Mouse (Mus musculus) CD4-positive, CD25-positive, alpha-beta regulatory T cell, adult 4 months (primary cell): ENCODE results near the gene Bpifb2. TPM values are rescaled to one million over a fixed set of nuclear protein-coding genes. Genes with fewer than 3 reads are reported as not detected.
"Not testable (repeated sequence)": the region's sequence is repeated elsewhere in the genome, so short reads cannot be mapped to it uniquely, and the experiment has no call there.

ENCODE experiments used
- ATAC-seq: one replicate; pipeline ENCODE4 v1.8.0; 2017
- polyA plus RNA-seq, 2 experiments: library from polyadenylated mRNA; unstranded; fragments of 100-300 nt; shearing (Covaris generic); gene quantifications; one replicate each; pipeline ENCODE4 v1.2.1; 2017

Bpifb2 gene
- not detected for polyA plus RNA-seq

GRCm38 (mm10) chr2:153874745-153875144, at the start of gene Bpifb2:
Bpifb2 (plus strand) TSS chr2:153875045.
- no peak for ATAC-seq

GRCm38 (mm10) chr2:153825900-153826299, 48.9 kb upstream of the Bpifb2 start:
- not testable (repeated sequence) for ATAC-seq

- ATAC-seq, result no peak
These were observed 47.5 kb upstream of the Bpifb2 start for GRCm38 (mm10) chr2:153827171-153827830.

GRCm38 (mm10) chr2:153828704-153829103, 46.1 kb upstream of the Bpifb2 start:
- ATAC-seq, result no peak

GRCm38 (mm10) chr2:153833291-153833690, 41.6 kb upstream of the Bpifb2 start:
- no peak for ATAC-seq

- ATAC-seq, result no peak
These were observed 32.0 kb upstream of the Bpifb2 start for GRCm38 (mm10) chr2:153842854-153843253.

- ATAC-seq, result no peak
These were observed 26.5 kb upstream of the Bpifb2 start for GRCm38 (mm10) chr2:153848389-153848788.

- ATAC-seq, result no peak
These were observed 24.4 kb upstream of the Bpifb2 start for GRCm38 (mm10) chr2:153850351-153851029.

- no peak for ATAC-seq
These were observed 23.9 kb upstream of the Bpifb2 start for GRCm38 (mm10) chr2:153851030-153851360.

GRCm38 (mm10) chr2:153853544-153853943, 21.3 kb upstream of the Bpifb2 start:
- no peak for ATAC-seq

GRCm38 (mm10) chr2:153859581-153859980, 15.3 kb upstream of the Bpifb2 start:
- ATAC-seq, result no peak

- no peak for ATAC-seq
These were observed 14.5 kb upstream of the Bpifb2 start for GRCm38 (mm10) chr2:153860315-153860714.

GRCm38 (mm10) chr2:153860715-153861114, 14.1 kb upstream of the Bpifb2 start:
- no peak for ATAC-seq

GRCm38 (mm10) chr2:153861960-153862359, 12.9 kb upstream of the Bpifb2 start:
- ATAC-seq, result no peak

GRCm38 (mm10) chr2:153870984-153871383, 3.9 kb upstream of the Bpifb2 start, which contains the start of gene Sun5:
Sun5 (minus strand) TSS chr2:153871084.
- ATAC-seq, result no peak

- ATAC-seq, result no peak
These were observed 24.3 kb downstream of the Bpifb2 start for GRCm38 (mm10) chr2:153899111-153899510.

GRCm38 (mm10) chr2:153900088-153900487, 25.2 kb downstream of the Bpifb2 start, which contains the start of gene Bpifb6:
Bpifb6 (plus strand) TSS chr2:153900388.
- no peak for ATAC-seq

GRCm38 (mm10) chr2:153902726-153903125, 27.9 kb downstream of the Bpifb2 start:
- no peak for ATAC-seq

- no peak for ATAC-seq
These were observed 31.8 kb downstream of the Bpifb2 start for GRCm38 (mm10) chr2:153906626-153907025.

GRCm38 (mm10) chr2:153914151-153914550, 39.3 kb downstream of the Bpifb2 start:
- no peak for ATAC-seq

- no peak for ATAC-seq
These were observed 43.1 kb downstream of the Bpifb2 start, which contains the start of gene Bpifb3 for GRCm38 (mm10) chr2:153917930-153918329. Bpifb3 (plus strand) TSS chr2:153918230.

GRCm38 (mm10) chr2:153921246-153921645, 46.4 kb downstream of the Bpifb2 start:
- no peak for ATAC-seq

GRCm38 (mm10) chr2:153929871-153930413, 55.1 kb downstream of the Bpifb2 start:
- no peak for ATAC-seq

- ATAC-seq, result no peak
These were observed 56.3 kb downstream of the Bpifb2 start for GRCm38 (mm10) chr2:153931125-153931524.
